8 mouse cellular contexts compared by ENCODE assay signal in genomic region chr2:3424579-3424910, GRCm38 (mm10). TPM values are rescaled to one million over a fixed set of nuclear protein-coding genes. Genes with fewer than 3 reads are reported as not detected.
DNase-seq lines count a peak whose midpoint lies in the region; ATAC-seq and TF ChIP-seq lines count a peak whose summit lies in the region.

No protein-coding gene starts in this region.

- peak overlapping the region; percentile 49 for H3K9ac ChIP-seq in lung, postnatal 0 days (replicated peaks; ENCODE audit: low read depth)
- H3K9ac ChIP-seq in embryonic facial prominence, embryonic 14.5 days (ENCODE audit: low read depth, low read length) = peak overlapping the region; percentile 63

- TF ChIP-seq POLR2A in olfactory bulb, adult 2 months (IDR thresholded peaks at IDR 0.05; ENCODE audit: insufficient read depth, low read depth, low read length) = no peak

- H3K27me3 ChIP-seq in lung, postnatal 0 days (replicated peaks; ENCODE audit: insufficient read depth, low read length) = no peaks in the 10 kb centered on the region
- no peaks in the 10 kb centered on the region for H3K27me3 ChIP-seq in embryonic facial prominence, embryonic 14.5 days (replicated peaks; ENCODE audit: control insufficient read depth, insufficient read depth, low read length)
- no peaks in the 10 kb centered on the region for H3K27me3 ChIP-seq in limb, embryonic 10.5 days (ENCODE audit: low read depth, poor library complexity, severe bottlenecking)

- peak overlapping the region; percentile 92 for H3K4me2 ChIP-seq in lung, postnatal 0 days (replicated peaks; ENCODE audit: low read depth, low read length)
- peak overlapping the region; percentile 92 for H3K4me2 ChIP-seq in embryonic facial prominence, embryonic 14.5 days (ENCODE audit: low read depth, low read length)

- no peaks in the 10 kb centered on the region for H3K9me3 ChIP-seq in lung, postnatal 0 days (ENCODE audit: low read length)
- H3K9me3 ChIP-seq in embryonic facial prominence, embryonic 14.5 days (ENCODE audit: control insufficient read depth, low read length) = no peaks in the 10 kb centered on the region
- no peaks in the 10 kb centered on the region for H3K9me3 ChIP-seq in limb, embryonic 10.5 days (replicated peaks)

- 3% methylated on average over 9 of the region's 10 CpGs for WGBS in lung, postnatal 0 days
- 7% methylated on average over 10 of the region's 10 CpGs for WGBS in embryonic facial prominence, embryonic 14.5 days
- WGBS in limb, embryonic 10.5 days = 13% methylated on average over 9 of the region's 10 CpGs
- 2% methylated on average over 10 of the region's 10 CpGs for WGBS in olfactory bulb, adult 2 months

- TF ChIP-seq EP300 in lung, postnatal 0 days (IDR thresholded peaks at IDR 0.05) = no peak

- H3K4me3 ChIP-seq in lung, postnatal 0 days (ENCODE audit: low read depth, low read length) = peak overlapping the region; percentile 63
- H3K4me3 ChIP-seq in embryonic facial prominence, embryonic 14.5 days (ENCODE audit: low read depth, low read length) = peak overlapping the region; percentile 57
- peak overlapping the region; percentile 64 for H3K4me3 ChIP-seq in limb, embryonic 10.5 days
- peak overlapping the region; percentile 91 for H3K4me3 ChIP-seq in olfactory bulb, adult 2 months (ENCODE audit: insufficient read depth, low read depth, low read length)

- H3K27ac ChIP-seq in lung, postnatal 0 days (ENCODE audit: low read length) = no peak overlapping the region
- H3K27ac ChIP-seq in embryonic facial prominence, embryonic 14.5 days (replicated peaks; ENCODE audit: low read depth, low read length) = no peak overlapping the region
- H3K27ac ChIP-seq in limb, embryonic 10.5 days = peak overlapping the region; percentile 12; the same call in 1 of the 2 replicates
- no peak overlapping the region for H3K27ac ChIP-seq in olfactory bulb, adult 2 months (ENCODE audit: insufficient read depth, low read depth, low read length)

- H3K36me3 ChIP-seq in lung, postnatal 0 days (ENCODE audit: insufficient read depth, low read length) = no peaks in the 10 kb centered on the region
- no peaks in the 10 kb centered on the region for H3K36me3 ChIP-seq in embryonic facial prominence, embryonic 14.5 days (ENCODE audit: control insufficient read depth, insufficient read depth, low read length)
- no peaks in the 10 kb centered on the region for H3K36me3 ChIP-seq in limb, embryonic 10.5 days

- ATAC-seq in lung, postnatal 0 days = no peak
- ATAC-seq in embryonic facial prominence, embryonic 14.5 days (ENCODE audit: low read depth) = no peak

- no peaks in the 10 kb centered on the region; the same call in 1 of the 2 replicates for H3K4me1 ChIP-seq in lung, postnatal 0 days (ENCODE audit: insufficient read depth, low read depth, low read length)
- 0 out of 2 replicates have a peak, but pooled peaks cover 2% of the 10 kb centered on the region for H3K4me1 ChIP-seq in embryonic facial prominence, embryonic 14.5 days (ENCODE audit: control insufficient read depth, insufficient read depth, low read length)
- peaks cover 12% of the 10 kb centered on the region; the same call in 1 of the 2 replicates for H3K4me1 ChIP-seq in limb, embryonic 10.5 days
- H3K4me1 ChIP-seq in olfactory bulb, adult 2 months (ENCODE audit: control insufficient read depth, insufficient read depth, low read length) = no peaks in the 10 kb centered on the region

- no peak for TF ChIP-seq CTCF in lung, postnatal 0 days (IDR thresholded peaks at IDR 0.05)
- no peak for TF ChIP-seq CTCF in olfactory bulb, adult 2 months (IDR thresholded peaks at IDR 0.05; ENCODE audit: insufficient read depth, low read depth, low read length)

- peak; percentile 13 for DNase-seq in lung, postnatal 0 days (ENCODE audit: low spot score)
- no peak for DNase-seq in lung, postnatal 4 days
- DNase-seq in embryonic facial prominence, embryonic 14.5 days (ENCODE audit: low spot score) = no peak
- DNase-seq in limb, embryonic 10.5 days (ENCODE audit: low spot score) = no peak
- DNase-seq in adrenal gland, postnatal 36 days = no peak
- no peak for DNase-seq in left cerebral cortex, adult 8-10 months (ENCODE audit: low spot score in 2 of 2)
- DNase-seq in natural killer cell, adult 2 months (ENCODE audit: low spot score in 2 of 2) = no peak

RNA-seq across cellular contexts. Expression of gene Dclre1c, which starts 0.6 kb away (rescaled TPM):
- 3.0 and 4.0 TPM in 2 replicates for polyA plus RNA-seq in lung, postnatal 0 days (2015; fragmentation: Nextera tagmentation; extraction: Ambion mirVana)
- 5.9 and 6.1 TPM in 2 replicates for polyA plus RNA-seq in embryonic facial prominence, embryonic 14.5 days (2014; fragmentation: Nextera tagmentation; extraction: Ambion mirVana)
- polyA plus RNA-seq in limb, embryonic 10.5 days (2016; fragmentation: Nextera tagmentation; extraction: Ambion mirVana) = 4.5 and 5.1 TPM in 2 replicates
- polyA plus RNA-seq in olfactory bulb, adult 2 months (2012; ENCODE audit: insufficient read depth, insufficient read length, low replicate concordance, missing spikeins) = not detected in 2 replicates
- 1 to 10 TPM; 7.0 to 9.1 TPM for total RNA-seq in adrenal gland, postnatal 36 days (2021)
- total RNA-seq in left cerebral cortex, adult 8-10 months (2022) = 10 to 100 TPM; 10.3 to 13.9 (median 10.9) TPM

RNA-seq across cellular contexts. Expression of gene Meig1, which starts 2.1 kb away (rescaled TPM):
- 27.0 and 34.6 TPM in 2 replicates for polyA plus RNA-seq in lung, postnatal 0 days (2015; fragmentation: Nextera tagmentation; extraction: Ambion mirVana)
- polyA plus RNA-seq in embryonic facial prominence, embryonic 14.5 days (2014; fragmentation: Nextera tagmentation; extraction: Ambion mirVana) = 3.9 and 20.3 TPM in 2 replicates
- not detected in 2 replicates for polyA plus RNA-seq in limb, embryonic 10.5 days (2016; fragmentation: Nextera tagmentation; extraction: Ambion mirVana)
- not detected in 2 replicates for polyA plus RNA-seq in olfactory bulb, adult 2 months (2012; ENCODE audit: insufficient read depth, insufficient read length, low replicate concordance, missing spikeins)
- under 1 TPM in 1 of 2 experiments, not detected in 1; 0.56 TPM for total RNA-seq in adrenal gland, postnatal 36 days (2021)
- total RNA-seq in left cerebral cortex, adult 8-10 months (2022) = 1 to 10 TPM; 1.1 to 4.1 (median 1.9) TPM

RNA-seq across cellular contexts. Expression of gene Olah, which starts 27.5 kb away (rescaled TPM):
- polyA plus RNA-seq in lung, postnatal 0 days (2015; fragmentation: Nextera tagmentation; extraction: Ambion mirVana) = 1.3 TPM in 1 of 2 replicates, not detected in the other
- polyA plus RNA-seq in embryonic facial prominence, embryonic 14.5 days (2014; fragmentation: Nextera tagmentation; extraction: Ambion mirVana) = not detected in 2 replicates
- not detected in 2 replicates for polyA plus RNA-seq in limb, embryonic 10.5 days (2016; fragmentation: Nextera tagmentation; extraction: Ambion mirVana)
- polyA plus RNA-seq in olfactory bulb, adult 2 months (2012; ENCODE audit: insufficient read depth, insufficient read length, low replicate concordance, missing spikeins) = not detected in 2 replicates
- total RNA-seq in adrenal gland, postnatal 36 days (2021) = under 1 TPM in 1 of 2 experiments, not detected in 1; 0.30 TPM
- not detected for total RNA-seq in left cerebral cortex, adult 8-10 months (2022)

RNA-seq across cellular contexts. Expression of gene Suv39h2, which starts 50.3 kb away (rescaled TPM):
- 1.3 and 1.6 TPM in 2 replicates for polyA plus RNA-seq in lung, postnatal 0 days (2015; fragmentation: Nextera tagmentation; extraction: Ambion mirVana)
- polyA plus RNA-seq in embryonic facial prominence, embryonic 14.5 days (2014; fragmentation: Nextera tagmentation; extraction: Ambion mirVana) = 14.4 and 14.7 TPM in 2 replicates
- polyA plus RNA-seq in limb, embryonic 10.5 days (2016; fragmentation: Nextera tagmentation; extraction: Ambion mirVana) = 38.3 and 39.1 TPM in 2 replicates
- not detected in 2 replicates for polyA plus RNA-seq in olfactory bulb, adult 2 months (2012; ENCODE audit: insufficient read depth, insufficient read length, low replicate concordance, missing spikeins)
- total RNA-seq in adrenal gland, postnatal 36 days (2021) = 1 to 10 TPM; 1.8 to 2.5 TPM
- total RNA-seq in left cerebral cortex, adult 8-10 months (2022) = 1 to 10 TPM; 2.8 to 4.1 (median 3.6) TPM
